Mouse (Mus musculus): ENCODE measurements at regions not wholly inside any gene's neighbourhood (a gene's known extent, or its start where the extent isn't known, plus 50 kb on each side); places are given as distances from the start of the nearest gene placed in this dataset.

DNA sequence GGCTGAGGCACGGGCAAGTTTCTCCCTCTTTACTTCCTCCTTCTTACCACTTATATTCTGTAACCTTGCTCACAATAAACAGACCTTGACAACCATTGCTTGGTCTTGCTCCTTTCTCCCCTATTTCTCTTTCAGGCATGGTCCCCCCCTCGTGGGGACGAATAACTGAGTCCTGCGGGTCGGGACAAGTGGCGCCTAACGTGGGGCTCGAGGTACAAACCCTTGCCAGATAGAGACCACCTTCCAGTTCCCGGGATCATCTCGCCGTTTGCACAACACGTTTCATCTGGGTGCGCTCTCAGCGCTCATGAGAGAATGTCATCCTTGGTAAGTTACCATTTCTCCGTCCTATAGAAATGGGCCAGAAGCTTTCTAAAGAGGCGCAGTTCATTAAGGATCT, 79.6 kb upstream of the Foxn3 start:
- no peak for DNase-seq (ENCODE audit: low spot score)

DNA sequence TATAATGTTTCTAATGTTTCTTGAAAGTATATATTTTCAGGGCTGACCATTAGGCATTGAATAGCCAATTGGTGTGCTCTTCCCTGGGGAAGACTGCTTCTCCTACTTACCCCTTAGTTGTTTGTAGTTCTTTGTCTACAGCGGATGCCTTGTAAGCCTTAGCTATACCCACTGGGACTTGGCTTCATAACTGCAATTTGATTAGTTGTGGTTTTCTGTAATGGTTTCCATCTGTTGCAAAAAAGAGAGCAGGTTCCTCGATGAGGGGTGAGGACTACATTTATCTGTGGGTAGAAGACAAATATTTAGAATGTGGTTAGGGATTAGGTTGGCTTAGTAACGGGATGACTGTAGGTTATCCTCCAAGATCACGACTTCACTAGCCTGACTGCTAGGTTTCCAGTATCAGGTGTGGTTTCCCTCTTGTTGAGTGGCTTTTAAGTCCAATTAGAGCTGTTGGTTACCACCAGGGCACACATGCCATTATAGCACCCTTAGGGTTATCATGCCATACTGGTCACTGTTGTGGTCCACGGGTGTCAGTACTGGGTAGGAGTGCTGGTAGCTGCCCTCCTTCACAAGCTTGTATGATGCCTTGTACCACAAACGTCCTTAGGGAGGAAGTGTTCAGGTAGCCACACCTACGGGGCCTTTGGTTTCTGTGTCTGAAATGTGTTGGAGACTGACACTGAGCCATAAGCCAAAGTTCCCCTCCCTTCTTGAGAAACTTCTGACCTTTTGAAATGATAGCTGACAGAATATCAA, 78.9 kb upstream of the Foxn3 start:
- DNase-seq (ENCODE audit: low spot score), result no peak

DNA sequence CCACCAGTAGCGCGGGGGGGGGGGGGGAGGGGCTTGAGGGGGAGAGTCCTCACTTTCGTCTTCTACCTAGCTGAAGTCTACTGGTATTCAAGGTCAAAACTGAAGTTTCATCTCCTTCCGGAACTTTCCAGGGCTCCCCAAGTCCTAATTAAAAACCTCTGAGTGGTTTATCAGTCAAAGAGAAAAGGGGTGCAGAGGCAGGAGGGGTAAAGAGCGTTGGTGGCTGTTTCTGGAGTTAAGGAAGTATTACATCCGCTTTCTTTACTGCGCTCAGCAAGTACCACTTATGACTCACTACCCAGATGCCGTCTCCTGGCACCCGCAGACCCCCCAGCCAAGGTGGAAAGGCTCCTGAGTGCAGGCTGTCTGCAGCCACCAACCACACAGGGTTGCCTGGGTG, 77.9 kb upstream of the Foxn3 start:
- no peak for DNase-seq (ENCODE audit: low spot score)

DNA sequence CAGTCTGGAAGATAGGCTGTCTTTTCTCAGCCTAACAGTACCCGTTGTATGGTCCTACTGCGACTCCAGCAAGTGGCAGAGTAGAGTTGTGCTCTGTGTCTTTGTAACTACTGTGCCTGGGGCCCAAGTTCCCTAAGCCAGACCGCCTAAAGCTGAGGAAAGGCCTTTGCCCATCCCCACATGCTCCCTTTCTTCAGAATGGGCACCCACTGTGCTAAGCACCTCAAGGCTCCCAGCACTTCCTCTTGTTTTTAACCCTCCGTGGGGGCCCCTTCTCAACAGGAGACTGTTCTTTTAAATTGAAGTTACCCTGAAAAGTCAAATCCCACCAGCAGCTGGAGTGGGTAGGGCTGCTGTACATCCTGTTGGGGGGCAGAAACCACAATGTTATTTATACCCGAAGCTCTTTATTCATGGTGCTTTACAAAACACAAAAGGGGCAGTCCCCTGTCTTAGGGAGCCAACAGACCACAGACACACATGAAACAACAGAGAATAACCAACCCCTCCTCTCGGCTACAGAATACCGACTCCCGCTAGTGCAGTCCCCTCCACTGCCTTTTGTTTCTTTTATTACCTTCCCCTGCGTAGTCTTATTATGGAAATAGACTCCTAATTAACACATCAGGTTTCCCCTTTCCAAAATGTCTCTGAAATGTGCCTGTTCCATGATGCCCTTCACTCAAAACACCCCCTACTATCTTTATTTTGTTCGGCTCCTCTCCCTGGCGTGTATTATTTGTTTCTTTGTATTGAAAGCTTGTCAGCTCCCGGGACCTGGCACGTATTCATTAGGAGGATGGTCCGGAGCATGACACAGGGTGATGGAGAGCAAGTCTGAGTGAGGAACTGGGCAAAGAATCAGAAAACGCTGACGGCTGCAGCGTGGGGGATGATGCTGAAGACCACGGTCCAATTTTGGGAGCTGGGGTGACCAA, 77.1 kb upstream of the Foxn3 start:
- no peak for DNase-seq (ENCODE audit: low spot score)

DNA sequence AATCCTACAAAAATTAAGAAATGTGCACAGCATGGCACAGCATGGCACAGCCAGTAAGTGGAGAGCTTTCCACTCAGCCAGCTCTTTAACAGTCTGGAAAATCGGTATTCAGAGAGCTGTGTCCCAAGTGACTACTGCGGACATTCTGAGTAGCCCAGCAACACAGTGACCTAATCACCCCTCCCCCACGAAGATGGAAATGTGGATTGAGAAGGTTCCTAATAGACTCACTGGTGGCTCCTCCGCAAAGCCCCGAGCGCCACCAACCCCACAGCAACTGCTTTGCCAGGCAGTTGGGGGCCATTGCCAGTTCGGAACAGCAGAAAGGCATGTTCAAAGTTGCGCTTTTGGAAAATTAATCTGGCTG, 76.4 kb upstream of the Foxn3 start:
- DNase-seq (ENCODE audit: low spot score), result no peak

DNA sequence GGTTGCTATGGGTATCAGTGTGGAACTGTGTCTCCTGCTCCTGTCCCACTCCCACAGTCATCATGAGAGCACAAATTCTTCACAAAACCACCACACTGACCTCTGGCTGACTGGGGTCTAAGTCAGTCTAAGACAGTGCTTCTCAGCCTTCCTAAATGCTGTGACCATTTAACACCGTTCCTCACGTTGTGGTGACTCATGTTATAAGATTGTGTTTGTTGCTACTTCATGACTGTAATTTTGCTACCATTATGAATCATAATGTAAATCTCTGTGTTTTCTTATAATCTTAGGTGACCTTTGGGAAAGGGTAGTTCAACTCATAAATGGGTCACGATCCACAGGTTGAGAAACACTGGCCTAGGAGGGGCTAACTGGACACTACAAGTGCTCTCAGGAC, 75.7 kb upstream of the Foxn3 start:
- DNase-seq (ENCODE audit: low spot score), result no peak

DNA sequence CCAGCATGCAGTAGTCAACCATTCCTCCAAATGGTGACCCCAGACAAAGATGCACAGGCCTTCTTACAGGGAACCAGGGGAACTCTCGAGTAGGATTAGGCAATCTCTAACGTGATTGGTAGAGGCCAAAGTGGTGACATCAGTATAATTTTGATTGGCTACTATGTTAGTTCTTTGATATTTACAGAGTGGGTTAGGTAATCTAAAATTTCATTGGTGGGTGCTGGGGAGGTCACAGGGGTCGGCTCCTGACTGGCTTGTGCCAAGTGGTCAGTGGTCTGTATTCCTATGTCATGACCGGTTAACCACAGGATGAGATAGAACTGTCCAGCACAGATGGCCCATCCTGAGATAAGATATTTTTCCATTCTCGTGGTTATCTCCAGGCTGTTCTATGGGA, 74.6 kb upstream of the Foxn3 start:
- no peak for DNase-seq (ENCODE audit: low spot score)

DNA sequence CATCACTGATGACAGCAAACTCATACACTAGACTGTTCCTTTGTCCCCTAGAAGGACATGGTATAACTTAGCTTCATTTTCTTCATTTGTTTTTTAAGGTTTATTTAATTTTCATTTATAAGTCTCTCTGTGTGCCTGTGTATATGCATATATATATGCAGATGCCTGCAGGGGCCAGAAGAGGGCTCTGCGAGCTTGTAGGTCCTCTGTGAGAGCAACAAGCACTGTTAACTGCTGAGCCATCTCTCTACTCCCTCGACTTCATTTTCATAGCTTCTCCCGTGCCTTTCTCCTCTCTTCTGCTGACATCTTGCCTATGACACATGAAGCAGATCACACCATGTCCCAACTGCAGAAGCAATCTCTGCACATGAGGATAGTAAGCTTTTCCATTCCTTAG, 72.9 kb upstream of the Foxn3 start:
- DNase-seq (ENCODE audit: low spot score), result no peak

DNA sequence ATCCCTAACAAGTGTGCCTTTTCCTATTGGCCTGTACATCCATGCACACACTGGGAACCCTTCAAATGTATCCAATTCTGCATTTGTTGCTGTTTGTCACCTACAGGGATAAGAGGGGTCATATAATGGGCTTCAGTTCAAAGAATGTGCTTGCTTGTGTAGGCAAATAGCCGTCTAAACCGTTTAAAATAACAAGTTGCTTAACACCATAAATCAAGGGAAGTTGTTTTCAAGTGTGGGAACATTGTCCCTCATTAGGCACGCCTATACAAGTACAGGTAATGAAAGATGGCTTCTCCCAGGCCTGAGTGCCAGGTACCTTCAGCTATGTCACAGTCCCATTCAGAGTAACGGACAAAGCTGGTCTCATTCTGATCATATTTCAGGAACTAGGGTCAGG, 72.0 kb upstream of the Foxn3 start:
- no peak for DNase-seq (ENCODE audit: low spot score)

DNA sequence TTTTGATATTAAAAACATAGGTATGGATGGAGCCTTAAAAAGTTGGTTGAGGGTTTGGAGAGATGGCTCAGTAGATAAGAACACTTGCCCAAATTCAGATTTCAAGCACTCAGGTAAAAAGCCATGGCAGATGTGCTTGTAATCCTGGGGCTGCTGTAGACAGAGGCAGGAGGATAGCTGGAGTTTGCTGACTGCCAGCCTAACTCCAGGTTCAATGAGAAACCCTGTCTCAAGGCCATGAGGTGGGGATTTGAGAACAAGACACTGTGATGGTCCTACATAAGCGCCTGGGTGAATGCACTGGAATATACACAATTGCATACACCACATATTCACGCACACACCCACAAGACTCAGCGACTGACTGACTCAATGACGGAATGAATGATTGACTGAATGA, 71.3 kb upstream of the Foxn3 start:
- DNase-seq (ENCODE audit: low spot score), result no peak

DNA sequence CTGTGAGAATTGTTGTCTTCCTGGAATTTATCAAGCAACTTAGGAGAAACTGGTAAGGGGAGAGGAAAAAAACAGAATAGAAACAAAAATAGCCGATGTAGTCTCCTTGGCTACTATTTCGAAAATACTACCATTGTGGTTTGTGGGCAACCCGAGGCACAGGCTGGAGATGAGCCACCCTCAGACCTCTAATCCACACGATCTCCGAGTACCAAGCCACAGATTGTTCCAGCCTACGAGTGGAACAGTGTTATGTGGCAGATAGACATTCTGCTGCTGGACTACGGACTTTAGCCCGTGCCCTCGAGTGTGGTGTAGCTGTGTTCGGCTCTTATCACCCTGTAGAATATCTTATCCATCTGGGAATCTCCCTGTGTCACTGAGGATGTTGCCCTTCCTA, 70.3 kb upstream of the Foxn3 start:
- DNase-seq (ENCODE audit: low spot score), result no peak

DNA sequence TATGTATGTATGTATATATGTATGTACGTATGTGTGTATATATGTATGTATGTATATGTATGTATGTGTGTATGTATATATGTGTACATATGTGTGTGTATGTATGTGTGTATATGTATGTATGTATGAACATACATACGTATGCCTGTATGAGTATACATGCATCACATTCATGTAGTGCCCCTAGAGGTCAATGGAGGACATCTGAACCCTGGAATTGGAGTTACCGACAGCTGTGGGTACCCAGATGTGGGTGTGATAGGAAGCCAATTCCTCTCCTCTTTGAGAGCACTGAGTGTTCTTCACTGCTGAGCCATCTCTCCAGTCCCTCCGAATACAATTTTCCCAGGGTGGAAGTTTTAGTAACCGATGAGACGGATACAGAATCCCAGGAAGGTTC, 69.6 kb upstream of the Foxn3 start:
- DNase-seq (ENCODE audit: low spot score), result no peak

DNA sequence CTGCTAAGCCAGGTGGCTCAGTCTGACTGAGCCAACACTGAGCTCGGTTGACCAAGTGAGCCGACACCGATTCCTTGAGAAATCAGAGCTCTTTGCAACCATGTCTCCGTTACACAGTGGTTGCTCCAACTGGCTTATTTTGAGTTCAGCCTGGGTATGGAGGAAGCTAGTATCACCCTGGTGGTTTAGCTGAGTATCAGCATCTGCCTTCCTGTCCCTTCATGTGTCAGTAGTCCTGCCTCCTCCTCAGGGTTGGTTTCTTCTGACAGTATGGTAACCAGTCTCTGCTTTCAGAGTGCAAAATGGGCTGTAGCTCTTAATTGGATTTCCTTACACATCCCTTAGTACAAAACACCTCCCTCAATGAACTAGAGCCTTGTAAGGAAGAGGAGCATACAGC, 66.2 kb upstream of the Foxn3 start:
- no peak for DNase-seq (ENCODE audit: low spot score)

DNA sequence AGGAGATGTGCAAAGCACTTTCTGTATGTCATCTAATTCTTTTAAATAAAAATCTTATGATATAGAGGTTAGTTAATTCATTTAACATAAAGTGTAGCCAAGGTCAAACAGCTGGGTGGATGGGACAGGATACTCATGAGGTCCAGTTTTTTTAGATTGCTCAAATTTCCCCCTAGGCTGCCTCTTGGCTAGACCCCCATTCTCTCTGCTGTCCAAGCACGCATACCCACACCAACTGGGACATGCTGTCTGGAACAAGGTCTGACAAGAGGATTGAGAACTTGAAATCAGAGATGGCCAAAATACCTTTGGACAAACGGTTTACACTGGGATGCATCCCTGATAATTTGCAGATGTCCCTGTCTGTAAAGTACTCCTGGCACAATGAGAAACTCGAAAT, 65.0 kb upstream of the Foxn3 start:
- DNase-seq (ENCODE audit: low spot score), result no peak

DNA sequence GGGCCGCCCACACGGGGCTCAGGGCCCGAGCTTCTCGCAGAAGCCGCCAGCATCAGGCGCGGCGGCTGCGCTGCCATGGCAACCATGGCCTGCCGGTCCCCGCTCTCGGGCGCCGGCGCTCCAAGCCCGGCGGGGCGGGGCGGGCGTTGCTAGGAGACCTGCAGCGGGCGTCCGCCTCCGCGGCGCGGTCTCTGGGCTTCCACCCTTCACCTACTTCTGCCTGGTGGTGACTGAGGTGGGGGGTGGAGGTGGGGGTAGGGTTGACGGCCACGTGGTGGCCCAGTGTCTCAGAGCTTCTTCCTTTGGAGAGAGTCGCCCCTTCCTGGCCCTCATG, 64.5 kb upstream of the Foxn3 start:
- DNase-seq (ENCODE audit: low spot score), result peak; percentile 75

DNA sequence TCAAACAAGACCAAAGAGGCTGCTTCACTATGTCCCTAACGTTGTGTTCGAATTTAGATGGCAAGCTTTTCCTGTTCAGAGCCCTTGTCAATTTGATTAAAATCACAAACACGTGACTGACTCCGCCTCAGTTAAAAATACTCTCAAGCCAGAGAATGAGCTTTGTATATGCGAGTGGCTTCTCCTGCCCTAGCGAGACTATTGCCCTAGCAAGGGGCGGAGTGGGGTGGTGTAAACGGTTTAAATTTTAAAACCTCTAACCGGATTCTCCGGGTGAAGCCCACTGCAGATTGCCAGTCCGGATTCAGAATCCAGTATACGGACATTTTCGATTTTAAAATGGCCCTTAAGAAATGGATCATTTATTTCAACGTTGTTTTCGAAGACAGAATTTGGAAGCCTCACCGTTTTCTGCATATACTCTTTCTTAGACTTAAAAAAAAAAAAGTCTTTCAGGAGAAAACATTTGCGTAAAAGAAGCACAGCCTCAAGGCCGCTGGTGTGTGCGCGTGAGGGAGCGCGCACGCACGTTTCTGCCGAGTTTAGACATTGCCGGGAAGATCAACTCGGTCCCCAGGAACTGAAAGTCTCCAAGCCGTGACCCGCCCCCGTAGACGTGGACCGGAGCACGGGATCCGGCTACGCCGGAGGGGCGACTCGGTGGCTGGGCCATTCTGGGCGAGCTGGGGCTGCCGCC, 64.0 kb upstream of the Foxn3 start:
- DNase-seq (ENCODE audit: low spot score), result no peak

DNA sequence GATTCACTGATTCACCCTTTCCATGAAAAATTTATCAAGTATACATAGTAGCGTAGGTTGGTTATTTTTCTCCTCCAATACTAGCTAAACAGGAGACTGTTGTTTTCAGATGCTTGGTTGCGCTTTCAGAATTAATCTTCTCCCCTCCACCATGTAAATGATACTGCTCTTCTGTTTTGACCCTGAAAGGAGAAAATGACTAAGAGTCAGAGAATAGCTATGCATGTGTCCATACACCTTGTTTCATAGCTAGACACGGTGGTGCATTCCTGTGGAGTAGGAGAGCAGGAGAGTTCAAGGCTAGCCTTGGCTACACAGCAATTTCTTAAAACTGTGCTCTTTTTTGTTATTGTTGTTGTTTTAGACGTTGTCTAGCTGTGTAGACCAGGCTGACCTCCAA, 62.8 kb upstream of the Foxn3 start:
- no peak for DNase-seq (ENCODE audit: low spot score)

DNA sequence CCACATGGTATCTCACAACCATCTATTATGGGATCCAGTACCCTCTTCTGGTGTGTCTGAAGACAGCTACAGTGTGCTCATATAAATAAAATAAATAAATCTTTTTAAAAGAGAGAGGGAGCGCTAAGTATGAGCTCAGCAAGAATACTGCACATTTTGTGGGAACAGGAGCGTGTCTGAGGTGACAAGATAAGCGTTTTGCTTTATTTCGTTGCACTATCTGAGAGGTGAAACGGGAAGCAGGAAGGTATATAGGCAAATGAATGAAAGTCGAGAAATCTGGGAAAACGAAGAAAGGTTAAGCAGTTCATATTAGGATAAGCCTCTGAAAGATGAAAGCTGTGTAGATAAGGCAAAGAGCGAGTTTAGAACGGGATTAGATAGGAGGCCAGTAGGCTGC, 61.7 kb upstream of the Foxn3 start:
- no peak for DNase-seq (ENCODE audit: low spot score)

DNA sequence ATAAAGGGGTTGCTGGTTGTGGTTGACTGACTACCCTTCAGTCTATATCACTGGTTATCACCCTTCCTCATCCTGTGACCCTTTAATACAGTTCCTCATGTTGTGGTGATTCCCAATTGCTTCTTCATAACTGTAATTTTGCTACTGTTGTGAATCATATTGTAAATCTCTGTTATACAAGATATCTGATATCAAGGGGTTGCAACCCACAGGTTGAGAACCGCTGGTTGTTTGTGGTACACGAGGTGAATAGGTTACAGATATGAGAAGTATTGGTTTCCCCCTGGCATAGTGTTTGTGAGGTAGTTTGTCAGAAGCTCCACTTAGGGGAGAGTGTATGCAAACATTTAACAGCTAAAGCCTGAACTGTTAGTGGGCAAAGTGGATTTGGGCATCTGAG, 58.9 kb upstream of the Foxn3 start:
- DNase-seq (ENCODE audit: low spot score), result no peak

DNA sequence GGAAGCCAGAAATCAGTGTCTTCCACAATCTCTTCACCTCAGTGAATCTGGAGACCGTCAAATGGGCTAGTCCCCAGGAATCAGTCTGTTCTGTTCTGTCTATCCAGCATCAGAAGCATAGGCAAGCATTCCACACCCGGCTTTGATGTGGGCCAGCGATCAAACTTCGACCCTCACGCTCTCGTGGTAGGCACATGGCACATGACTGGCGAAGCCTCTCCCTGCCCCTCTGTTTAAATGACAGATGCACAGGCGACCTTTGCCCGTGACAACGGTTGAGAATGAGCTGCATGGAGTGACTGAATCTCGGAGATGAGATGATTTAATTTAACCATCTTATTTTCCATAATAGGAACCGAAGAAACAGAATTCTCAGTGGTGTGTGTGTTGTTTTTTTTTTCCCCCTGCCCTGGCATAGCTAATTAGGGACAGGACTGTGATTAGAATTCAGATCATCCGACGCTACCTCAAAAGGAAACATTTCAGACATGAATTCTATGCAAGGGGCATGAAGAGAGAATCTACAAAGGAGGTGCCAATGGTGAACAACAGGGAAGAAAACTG, 53.9 kb upstream of the Foxn3 start:
- DNase-seq (ENCODE audit: low spot score), result no peak

DNA sequence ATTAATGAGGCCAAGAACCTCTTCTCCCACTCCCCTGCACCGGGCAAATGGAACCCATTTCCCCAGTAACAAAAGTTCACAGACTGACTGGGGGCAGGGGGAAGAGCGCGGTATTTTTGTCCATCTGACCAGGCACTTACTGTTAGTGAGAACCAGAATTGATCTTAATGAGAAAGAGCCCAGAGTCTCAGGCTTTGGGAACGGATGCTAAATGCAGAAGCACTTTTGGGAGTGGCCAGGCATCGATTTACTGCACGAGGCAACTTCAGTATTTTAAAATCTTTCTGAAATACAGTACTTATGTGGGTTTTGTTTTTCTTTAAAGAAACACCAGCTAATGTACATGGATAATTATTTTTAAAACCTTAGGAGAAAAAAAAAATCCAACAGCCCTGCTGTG, 51.0 kb upstream of the Foxn3 start:
- DNase-seq (ENCODE audit: low spot score), result no peak

Data from urinary bladder, adult 2 months (tissue).